Mouse (Mus musculus) myocyte (in vitro differentiated cells): Measurements from ENCODE around the gene Utf1. TPM values are rescaled to one million over a fixed set of nuclear protein-coding genes. Genes with fewer than 3 reads are reported as not detected.

Experiments used
- H3K27me3 ChIP-seq: one replicate; pipeline ENCODE4 v1.6.1; 2011; ENCODE audit not compliant: control insufficient read depth, insufficient read depth, insufficient read length
- H3K36me3 ChIP-seq: one replicate; pipeline ENCODE4 v1.6.1; 2011; ENCODE audit not compliant: control insufficient read depth, insufficient read depth
- H3K4me2 ChIP-seq: one replicate; pipeline ENCODE4 v1.6.1; 2011; ENCODE audit warnings: low read depth, control low read depth
- H3K4me3 ChIP-seq: one replicate; pipeline ENCODE4 v1.5.1; 2011; ENCODE audit warnings: mild to moderate bottlenecking, control low read depth, moderate library complexity
- H3K79me2 ChIP-seq: one replicate; pipeline ENCODE4 v1.6.1; 2011; ENCODE audit not compliant: control insufficient read depth, insufficient read depth
- H3ac ChIP-seq: one replicate; pipeline ENCODE4 v1.6.1; 2011; ENCODE audit not compliant: control insufficient read depth, insufficient read length
- CEBPB ChIP-seq: IDR thresholded peaks from 2 replicates; pipeline ENCODE4 v1.6.1; 2011; ENCODE audit warnings: mild to moderate bottlenecking, moderate library complexity; ENCODE audit not compliant: poor library complexity, insufficient read depth, severe bottlenecking
- E2F4 ChIP-seq: IDR thresholded peaks from one replicate; pipeline ENCODE4 v1.6.1; 2011; ENCODE audit warnings: mild to moderate bottlenecking, control low read depth, moderate library complexity; ENCODE audit not compliant: insufficient read depth
- MAX ChIP-seq: IDR thresholded peaks from one replicate; pipeline ENCODE4 v1.6.1; 2011; ENCODE audit warnings: low read depth, mild to moderate bottlenecking, control low read depth
- MYOD1 ChIP-seq, 3 experiments: IDR thresholded peaks; one replicate each; pipeline ENCODE4 v1.6.1; 2011; ENCODE audit warnings: control low read depth in 2 of 3, low read depth in 2 of 3, mild to moderate bottlenecking in 2 of 3, moderate library complexity in 1 of 3; ENCODE audit not compliant: insufficient read length in 2 of 3, control insufficient read depth in 1 of 3
- MYOG ChIP-seq, 3 experiments: IDR thresholded peaks; one replicate each; pipeline ENCODE4 v1.6.1; 2011; ENCODE audit warnings: control low read depth in 2 of 3, low read depth in 2 of 3, mild to moderate bottlenecking in 2 of 3; ENCODE audit not compliant: insufficient read length in 2 of 3, control insufficient read depth in 1 of 3, insufficient read depth in 1 of 3
- POLR2A ChIP-seq: IDR thresholded peaks from one replicate; pipeline ENCODE4 v1.6.1; 2011; ENCODE audit warnings: low read depth, mild to moderate bottlenecking, control low read depth, moderate library complexity; ENCODE audit not compliant: insufficient read length
- POLR2AphosphoS2 ChIP-seq: IDR thresholded peaks from one replicate; pipeline ENCODE4 v1.6.1; 2011; ENCODE audit warnings: low read depth, control low read depth; ENCODE audit not compliant: insufficient read length
- REST ChIP-seq: IDR thresholded peaks from one replicate; pipeline ENCODE4 v1.6.1; 2011; ENCODE audit warnings: mild to moderate bottlenecking, control low read depth, moderate library complexity; ENCODE audit not compliant: insufficient read depth, insufficient read length
- SRF ChIP-seq: IDR thresholded peaks from one replicate; pipeline ENCODE4 v1.6.1; 2011; ENCODE audit warnings: low read depth; ENCODE audit not compliant: control insufficient read depth, insufficient read length
- TCF12 ChIP-seq: IDR thresholded peaks from one replicate; pipeline ENCODE4 v1.6.1; 2011; ENCODE audit warnings: mild to moderate bottlenecking, control low read depth; ENCODE audit not compliant: poor library complexity, insufficient read depth, severe bottlenecking
- TCF3 ChIP-seq: IDR thresholded peaks from one replicate; pipeline ENCODE4 v1.6.1; 2011; ENCODE audit warnings: low read depth, control low read depth; ENCODE audit not compliant: insufficient read length
- USF1 ChIP-seq: IDR thresholded peaks from one replicate; pipeline ENCODE4 v1.6.1; 2011; ENCODE audit warnings: low read depth, mild to moderate bottlenecking, control low read depth, moderate library complexity
- polyA plus RNA-seq: library from polyadenylated mRNA; unstranded; fragments of >200 nt; fragmentation: generic; extraction: Trizol; gene quantifications from one replicate; pipeline ENCODE4 v1.2.1, GENCODE M21; 2012; ENCODE audit warnings: missing spikeins

Utf1 gene
- polyA plus RNA-seq, 1 experiment: not detected

- Histone ChIP-seq H3K4me2 (no peak overlapping the region), H3K4me3 (no peak overlapping the region), H3K27me3 (no peaks in the 10 kb centered on the region), H3ac (no peak overlapping the region), H3K36me3 (no peaks in the 10 kb centered on the region), H3K79me2 (no peaks in the 10 kb centered on the region)
- TF ChIP-seq MAX (no peak), POLR2A (no peak), E2F4 (no peak), USF1 (no peak), MYOD1 (IDR thresholded peaks at IDR 0.05; ENCODE audit: control insufficient read depth in 1 of 3, insufficient read length in 2 of 3, low read depth in 2 of 3) (no peak), TCF3 (no peak), CEBPB (no peak), SRF (no peak)
Observed at GRCm38 (mm10) chr7:139944291-139945240, 977 bp downstream of the Utf1 start.

GRCm38 (mm10) chr7:139945516-139945915 is 1.9 kb downstream of the Utf1 start:
- TF ChIP-seq E2F4 (no peak), MYOG (IDR thresholded peaks at IDR 0.05; ENCODE audit: control insufficient read depth in 1 of 3, insufficient read depth in 1 of 3, insufficient read length in 2 of 3, low read depth in 2 of 3) (no peak), USF1 (no peak), TCF12 (no peak), POLR2AphosphoS2 (no peak), REST (no peak), MYOD1 (IDR thresholded peaks at IDR 0.05; ENCODE audit: control insufficient read depth in 1 of 3, insufficient read length in 2 of 3, low read depth in 2 of 3) (no peak)
- no peak overlapping the region for H3K4me3 ChIP-seq
- no peaks in the 10 kb centered on the region for H3K79me2 ChIP-seq
- H3K27me3 ChIP-seq: no peaks in the 10 kb centered on the region
- no peak overlapping the region for H3K4me2 ChIP-seq
- no peak overlapping the region for H3ac ChIP-seq
- H3K36me3 ChIP-seq: no peaks in the 10 kb centered on the region

- no peaks in the 10 kb centered on the region for H3K36me3 ChIP-seq
- TF ChIP-seq SRF: no peak
- no peak for TF ChIP-seq USF1
- TF ChIP-seq MAX: no peak
- no peak for TF ChIP-seq TCF3
- TF ChIP-seq REST: no peak
- TF ChIP-seq POLR2AphosphoS2: no peak
- no peak for TF ChIP-seq TCF12
- no peak for TF ChIP-seq MYOG (IDR thresholded peaks at IDR 0.05; ENCODE audit: control insufficient read depth in 1 of 3, insufficient read depth in 1 of 3, insufficient read length in 2 of 3, low read depth in 2 of 3)
- no peak for TF ChIP-seq MYOD1 (IDR thresholded peaks at IDR 0.05; ENCODE audit: control insufficient read depth in 1 of 3, insufficient read length in 2 of 3, low read depth in 2 of 3)
- no peak for TF ChIP-seq POLR2A
- TF ChIP-seq E2F4: no peak
- no peak for TF ChIP-seq CEBPB
- no peaks in the 10 kb centered on the region for H3K27me3 ChIP-seq
- no peak overlapping the region for H3K4me3 ChIP-seq
- no peaks in the 10 kb centered on the region for H3K79me2 ChIP-seq
- H3ac ChIP-seq: no peak overlapping the region
- no peak overlapping the region for H3K4me2 ChIP-seq
Observed at GRCm38 (mm10) chr7:139946032-139946431, 2.4 kb downstream of the Utf1 start.

GRCm38 (mm10) chr7:139949893-139950282 is 6.3 kb downstream of the Utf1 start:
- no peak overlapping the region for H3ac ChIP-seq
- peak overlapping the region; percentile 70 for H3K4me3 ChIP-seq
- H3K79me2 ChIP-seq: no peaks in the 10 kb centered on the region
- TF ChIP-seq POLR2AphosphoS2 (no peak), TCF12 (no peak), TCF3 (no peak), USF1 (no peak), CEBPB (no peak), MYOG (IDR thresholded peaks at IDR 0.05; ENCODE audit: control insufficient read depth in 1 of 3, insufficient read depth in 1 of 3, insufficient read length in 2 of 3, low read depth in 2 of 3) (no peak), E2F4 (no peak), MAX (no peak), POLR2A (no peak), SRF (no peak), MYOD1 (IDR thresholded peaks at IDR 0.05; ENCODE audit: control insufficient read depth in 1 of 3, insufficient read length in 2 of 3, low read depth in 2 of 3) (no peak), REST (no peak)
- no peaks in the 10 kb centered on the region for H3K36me3 ChIP-seq
- no peaks in the 10 kb centered on the region for H3K27me3 ChIP-seq
- peak overlapping the region; percentile 79 for H3K4me2 ChIP-seq
